Mouse (Mus musculus) E14TG2a.4 (cell line): Measurements from ENCODE around the gene 1810055G02Rik.

Source experiments
- CTCF ChIP-seq: conservative IDR thresholded peaks from 2 replicates; pipeline ENCODE4 v1.5.1; 2014; ENCODE audit warnings: low read length
- POU5F1 ChIP-seq: IDR thresholded peaks from 2 replicates; pipeline ENCODE4 v1.6.1; 2014; ENCODE audit warnings: low read length, borderline replicate concordance

- TF ChIP-seq CTCF: no peak
- TF ChIP-seq POU5F1: no peak
These were observed 22.9 kb downstream of the 1810055G02Rik start for GRCm38 (mm10) chr19:3730781-3731646.
